Mouse (Mus musculus) heart, adult 18-20 months (tissue): Measurements from ENCODE around the gene Zcchc17. TPM values are rescaled to one million over a fixed set of nuclear protein-coding genes. Genes with fewer than 3 reads are reported as not detected.

Experiments
- DNase-seq, 2 experiments: peaks; one replicate each; pipeline ENCODE4 v3.0.0; 2021 to 2022; ENCODE audit warnings: mixed read lengths in 1 of 2
- total RNA-seq, 2 experiments: library from RNA; stranded (reverse); gene quantifications; 2 replicates each; pipeline ENCODE4 v1.2.3; 2021

The Zcchc17 gene
- total RNA-seq, 2 experiments from 2014 or later = 22.4 to 26.3 TPM

- DNase-seq = no peak
Observed at GRCm38 (mm10) chr4:130318122-130318521, 41.6 kb downstream of the Zcchc17 start.

- no peak for DNase-seq
Observed at GRCm38 (mm10) chr4:130316691-130317090, 43.1 kb downstream of the Zcchc17 start.

DNA sequence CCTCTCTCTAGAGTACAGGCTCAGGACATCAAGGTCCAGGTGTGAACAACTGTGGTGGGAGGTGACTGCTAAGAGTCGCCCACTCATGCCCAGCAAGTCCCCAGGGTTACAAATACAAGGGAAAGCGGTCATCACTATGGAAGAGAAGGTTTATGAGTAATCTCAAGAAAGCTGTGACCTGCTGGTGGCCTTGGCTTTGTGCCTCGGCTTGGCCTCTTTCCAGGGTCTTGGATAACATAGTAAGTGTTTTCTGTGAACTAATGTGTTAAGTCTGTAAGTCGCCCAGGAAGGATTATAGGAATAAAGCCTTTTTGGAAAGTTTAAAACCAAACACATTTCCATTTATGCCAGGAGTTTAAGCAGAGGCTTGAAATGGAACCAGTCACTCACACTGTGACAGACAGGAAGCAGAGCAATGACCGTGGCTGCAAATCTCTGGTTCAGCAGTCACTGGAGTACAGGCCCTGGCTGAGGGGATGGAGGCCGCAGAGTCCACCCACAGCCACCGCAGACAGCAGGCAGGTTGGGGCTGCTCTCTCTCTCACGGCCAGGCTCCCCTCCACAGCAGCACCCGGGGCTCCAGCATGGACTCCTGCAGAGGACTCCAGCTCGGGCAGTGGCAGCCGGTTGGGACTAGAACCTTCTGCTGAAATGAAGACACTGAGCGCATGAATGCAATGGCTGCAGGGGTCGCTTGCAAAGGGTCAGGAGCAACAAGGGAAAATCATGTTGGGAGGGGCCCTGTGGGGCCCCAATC, 43.8 kb downstream of the Zcchc17 start:
- peak in 1 of 2 experiments; percentile 47 for DNase-seq

- no peak for DNase-seq
Observed at GRCm38 (mm10) chr4:130313552-130313951, 46.2 kb downstream of the Zcchc17 start.

GRCm38 (mm10) chr4:130312526-130312925, 47.2 kb downstream of the Zcchc17 start:
- DNase-seq = peak; percentile 64 to 79

- DNase-seq = no peak
Observed at GRCm38 (mm10) chr4:130309254-130309653, 50.5 kb downstream of the Zcchc17 start.

DNA sequence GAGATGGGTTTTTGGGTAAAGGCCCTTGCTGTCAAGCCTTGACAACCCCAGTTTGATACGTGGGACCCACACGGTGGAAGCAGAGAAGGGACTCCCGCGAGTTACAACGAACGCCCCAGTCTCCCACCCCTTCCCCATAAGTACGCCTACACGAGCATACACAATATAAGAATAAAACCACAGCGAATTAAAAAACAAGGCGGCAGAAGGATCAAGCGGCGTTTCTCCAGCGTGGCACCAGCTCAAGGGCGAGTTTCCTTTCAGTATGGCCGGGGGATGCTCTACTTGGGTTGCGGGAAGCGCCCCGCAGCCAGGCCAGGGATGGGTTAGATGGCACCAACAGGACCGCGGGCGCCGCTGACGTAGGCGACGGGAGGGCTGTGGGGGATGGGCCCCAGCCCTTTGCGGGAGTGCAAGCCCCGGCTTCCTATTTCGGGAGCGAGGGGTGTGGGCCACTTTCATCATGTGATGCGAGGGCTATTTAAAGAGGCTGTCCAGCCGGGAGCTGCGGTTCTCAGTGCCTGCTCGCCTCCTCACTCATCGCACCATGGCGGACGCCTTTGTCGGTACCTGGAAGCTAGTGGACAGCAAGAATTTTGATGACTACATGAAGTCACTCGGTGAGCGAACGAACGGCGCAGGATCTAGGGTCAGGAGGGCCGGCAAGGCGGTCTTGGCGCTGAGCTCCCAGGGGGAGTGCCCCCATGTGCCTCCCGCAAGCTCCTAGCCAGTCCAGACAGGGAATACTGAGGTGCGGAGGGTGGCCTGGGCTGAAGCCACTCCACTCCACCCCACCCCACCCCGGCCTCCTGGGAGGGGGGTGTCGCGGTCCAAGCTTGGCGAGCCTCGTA, 51.3 kb downstream of the Zcchc17 start, which contains the start of the genes Fabp3 and Gm10570:
Gene Fabp3 (plus strand): TSS at position 365 of the 851 bp plus-strand sequence.
Gene Gm10570 (minus strand): TSS at position 444 of the 851 bp plus-strand sequence.
- peak; percentile 79 to 84 for DNase-seq

DNA sequence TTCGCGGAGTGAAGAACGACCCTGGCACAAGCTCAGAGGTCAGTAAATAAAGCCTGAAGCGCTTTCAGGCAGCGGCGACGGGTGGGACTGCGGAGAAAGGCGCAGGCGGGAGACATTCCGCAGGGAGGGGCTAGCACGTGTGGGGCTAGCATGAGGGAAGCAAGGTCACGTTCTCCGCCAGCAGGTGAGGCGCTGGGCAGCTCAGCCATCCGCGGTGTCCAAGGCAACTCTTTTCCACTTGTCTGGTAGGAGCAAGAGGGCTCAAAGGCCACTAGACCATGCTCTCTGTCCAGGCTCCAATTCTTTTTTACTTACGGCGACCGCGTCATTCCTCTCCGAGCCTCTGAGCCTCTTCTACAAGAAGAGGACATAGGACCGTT, 51.9 kb downstream of the Zcchc17 start:
- DNase-seq = peak; percentile 77 to 85

- DNase-seq = peak; percentile 79 to 89
Observed at GRCm38 (mm10) chr4:130306796-130307630, 52.7 kb downstream of the Zcchc17 start.

GRCm38 (mm10) chr4:130304746-130305145, 55.0 kb downstream of the Zcchc17 start:
- no peak for DNase-seq

DNA sequence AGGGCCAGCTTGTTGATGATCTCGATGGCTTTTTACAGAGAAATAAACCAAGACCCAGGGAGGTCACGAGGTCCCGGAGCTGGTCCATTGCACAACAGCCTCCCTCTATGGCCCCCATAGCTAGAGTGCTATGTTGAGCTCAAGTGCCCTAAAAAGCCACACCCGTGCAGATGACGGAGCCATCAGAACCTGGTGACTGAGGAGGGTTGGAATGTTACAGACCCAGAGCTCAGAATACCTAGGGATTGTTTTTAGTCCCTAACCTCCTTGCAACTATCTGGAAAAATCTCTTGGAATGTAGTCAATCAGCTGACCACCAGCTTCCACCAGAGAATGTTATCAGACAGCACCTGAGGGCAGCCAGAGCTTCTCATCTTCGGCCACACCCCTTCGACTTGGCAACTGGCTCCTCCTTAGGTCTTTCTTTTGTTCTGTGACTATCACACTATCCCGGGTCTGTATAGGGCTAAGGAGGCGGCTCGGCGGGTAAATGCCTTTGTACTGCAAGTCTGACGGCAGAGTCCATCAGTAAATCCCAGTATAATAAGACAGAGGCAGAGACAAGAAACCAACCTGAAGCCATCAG, 57.4 kb downstream of the Zcchc17 start:
- DNase-seq = no peak

- DNase-seq = no peak
Observed at GRCm38 (mm10) chr4:130299629-130300018, 60.1 kb downstream of the Zcchc17 start.

DNA sequence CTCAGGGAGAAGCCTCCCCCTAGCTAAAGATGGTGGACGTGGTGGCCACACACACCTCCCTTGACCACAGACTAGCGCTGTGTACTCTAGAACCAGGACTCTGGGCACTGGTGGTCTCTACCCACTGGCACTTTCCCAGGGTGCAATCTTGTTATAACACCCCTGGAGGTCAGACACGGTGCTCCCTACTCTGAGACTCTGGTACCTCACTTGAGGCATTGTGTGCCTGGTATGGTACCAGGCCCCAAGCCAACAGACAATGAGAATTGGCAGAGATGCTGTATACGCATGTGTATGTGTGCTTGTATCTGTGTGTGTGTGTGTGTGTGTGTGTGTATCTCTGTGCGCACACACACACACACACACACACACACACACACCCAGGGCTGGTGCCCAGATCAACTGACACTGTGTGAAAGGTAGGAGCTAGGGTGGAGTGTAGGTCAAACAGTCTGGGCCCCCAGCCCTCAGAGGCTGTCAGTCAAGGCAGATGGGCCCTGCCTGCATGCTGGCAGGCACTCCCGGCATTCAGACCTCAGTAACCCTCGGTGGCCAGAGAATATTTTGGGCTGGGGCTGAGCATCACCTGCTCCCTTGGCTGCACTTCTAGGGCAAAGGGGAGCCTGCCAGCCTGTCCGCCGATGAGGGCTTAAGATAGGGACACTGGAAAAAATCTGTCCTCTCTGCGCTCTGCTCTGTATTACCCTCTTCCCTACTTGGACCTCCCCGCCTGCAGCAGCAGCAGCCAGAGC, 60.7 kb downstream of the Zcchc17 start:
- DNase-seq = peak; percentile 79 to 90

DNA sequence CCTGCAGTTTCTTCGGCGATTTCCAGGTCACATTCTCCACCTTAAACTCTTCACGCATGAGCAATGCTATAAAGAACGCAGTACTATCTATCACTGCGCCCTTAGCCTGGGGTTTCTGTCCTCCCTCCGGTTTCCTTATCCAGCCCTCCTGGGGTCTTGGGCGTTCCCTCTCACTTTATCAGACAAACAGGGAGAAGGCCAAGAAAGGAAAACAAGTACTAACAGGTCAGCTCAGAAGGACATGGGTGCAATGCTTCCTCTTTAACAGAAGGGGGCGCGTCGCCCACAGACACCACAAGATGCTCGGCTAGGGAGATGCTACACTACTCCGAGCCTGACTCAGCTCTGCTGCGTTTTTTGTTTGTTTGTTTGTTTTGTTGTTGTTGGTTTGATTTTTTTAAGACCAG, 62.6 kb downstream of the Zcchc17 start:
- no peak for DNase-seq

DNA sequence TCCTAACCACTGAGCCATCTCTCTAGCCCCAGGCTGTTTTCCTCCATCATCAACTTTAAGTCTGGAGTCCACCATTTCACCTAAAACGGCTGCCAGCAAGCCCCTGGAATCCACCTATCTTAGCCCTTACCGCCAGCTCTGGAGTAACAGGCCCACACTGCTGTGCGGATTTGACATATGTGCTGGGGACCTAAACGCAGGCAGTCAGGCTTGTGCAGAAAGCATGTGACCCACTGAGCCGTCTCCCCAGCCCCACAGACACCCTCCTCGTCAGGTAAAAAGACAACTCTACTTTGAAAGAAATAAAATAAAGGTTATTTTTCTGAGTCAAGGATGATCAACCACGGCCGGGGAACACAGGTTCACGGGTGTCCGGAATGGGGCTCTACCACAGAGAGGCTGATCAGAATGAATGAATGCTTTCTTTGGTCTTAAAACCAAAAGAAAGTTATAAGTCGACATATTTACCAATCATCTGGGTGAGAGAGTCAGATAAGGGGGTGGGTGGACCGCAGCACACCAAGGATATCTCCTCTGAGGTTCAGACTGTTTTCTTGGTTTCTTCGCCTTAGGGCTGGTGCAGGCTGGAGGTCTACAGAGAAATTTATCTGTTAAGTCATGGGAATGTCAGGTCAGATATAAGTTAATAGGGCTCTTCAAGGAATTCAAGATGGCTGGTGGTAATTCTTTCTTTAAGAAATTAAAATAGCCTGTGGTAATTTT, 63.3 kb downstream of the Zcchc17 start:
- no peak for DNase-seq

DNA sequence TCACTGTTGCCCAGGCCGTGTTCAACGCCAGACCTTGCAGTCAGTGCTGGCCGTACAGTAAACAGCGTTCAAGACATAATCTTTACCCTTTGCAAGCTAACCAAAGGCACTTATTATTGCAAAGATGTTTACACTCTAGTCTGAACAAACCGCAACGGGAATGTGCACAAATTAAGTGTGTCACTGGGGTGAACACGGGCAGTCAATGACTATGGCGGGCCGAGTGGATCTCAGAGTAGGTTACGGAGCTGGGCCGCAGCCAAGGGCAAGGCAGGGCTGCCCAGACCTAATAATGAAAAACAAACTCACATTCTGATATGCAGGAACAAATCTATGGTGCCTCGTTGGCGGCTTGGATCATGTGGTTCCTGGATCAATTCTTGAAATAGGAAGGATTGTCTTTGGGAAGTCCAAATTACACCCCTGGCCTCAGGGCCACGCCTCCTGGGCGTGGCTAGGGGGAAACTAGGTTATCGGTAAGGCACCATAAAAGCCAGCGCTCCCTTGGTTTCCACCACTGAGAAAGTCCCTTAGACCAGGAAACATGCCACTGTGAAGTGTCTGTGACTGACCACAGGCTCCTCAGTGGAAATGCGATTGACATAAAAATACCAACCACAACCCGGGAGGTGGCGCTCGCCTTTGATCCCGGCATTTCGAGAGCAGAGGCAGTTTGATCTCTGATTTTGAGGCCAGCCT, 64.5 kb downstream of the Zcchc17 start:
- no peak for DNase-seq

DNA sequence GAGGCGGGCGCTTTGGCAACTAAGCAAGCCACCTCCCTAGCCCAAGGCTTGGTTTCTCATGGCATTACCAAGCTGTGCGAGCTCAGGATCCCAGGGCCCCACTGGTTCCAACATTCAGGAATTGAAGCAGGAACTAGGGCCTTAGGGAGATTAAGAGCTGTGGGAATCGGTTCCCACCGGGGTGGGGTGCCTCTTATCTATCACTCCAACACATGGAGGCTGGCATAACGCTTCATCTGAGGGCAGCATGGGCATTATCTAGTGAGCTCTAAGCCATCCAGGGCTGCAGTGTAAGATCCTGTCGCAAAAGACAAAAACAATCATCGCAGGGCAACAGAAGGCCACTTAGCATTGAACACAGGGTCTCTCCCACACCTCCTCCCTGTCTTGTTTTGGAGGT, 65.2 kb downstream of the Zcchc17 start:
- no peak for DNase-seq

- DNase-seq = peak; percentile 62 to 86
Observed at GRCm38 (mm10) chr4:130292271-130292670, 67.5 kb downstream of the Zcchc17 start.

DNA sequence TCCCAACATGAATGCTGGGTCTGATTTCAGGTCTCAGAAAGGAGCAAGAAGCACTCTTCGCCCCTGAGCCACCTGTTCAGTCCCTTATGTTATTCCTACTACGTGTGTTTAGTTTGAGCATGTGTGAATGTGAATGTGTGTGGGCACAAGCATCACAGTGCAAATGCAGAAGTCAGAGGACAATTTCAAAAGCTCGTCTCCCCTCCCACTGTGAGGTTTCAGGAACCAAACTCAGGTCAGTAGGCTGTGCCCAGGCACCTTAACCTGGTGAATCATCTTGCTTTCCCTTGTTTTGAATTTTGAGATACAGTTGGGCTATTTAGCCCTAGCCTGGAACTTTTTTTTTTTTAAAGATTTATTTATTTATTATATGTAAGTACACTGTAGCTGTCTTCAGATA, 69.9 kb downstream of the Zcchc17 start:
- no peak for DNase-seq

DNA sequence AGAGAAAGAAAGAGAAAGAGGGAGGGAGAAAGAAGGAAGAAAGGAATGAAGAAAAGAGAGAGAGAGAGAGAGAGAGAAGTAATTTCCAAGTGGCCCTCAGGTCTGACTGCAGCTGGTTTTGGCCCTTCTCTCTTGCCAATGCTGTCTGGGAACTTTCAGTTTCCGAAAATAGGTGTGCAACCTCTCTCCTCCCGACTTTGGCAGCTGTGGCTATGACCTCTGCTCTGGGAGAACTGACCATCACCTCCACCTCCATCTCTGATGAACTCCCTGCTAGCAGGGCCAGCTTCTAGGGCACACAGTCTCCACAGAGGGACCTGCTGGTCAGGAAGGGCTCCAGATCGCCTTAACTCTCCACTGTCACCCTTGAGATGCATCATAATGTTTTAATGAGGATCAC, 73.2 kb downstream of the Zcchc17 start:
- peak; percentile 45 to 66 for DNase-seq
